Mouse (Mus musculus): ENCODE measurements around the gene Ptprd.

- TF ChIP-seq GATA1 (IDR thresholded peaks at IDR 0.05; ENCODE audit: borderline replicate concordance, low read length): no peak
- TF ChIP-seq CTCF (IDR thresholded peaks at IDR 0.05; ENCODE audit: low read depth, low read length): no peak
- TF ChIP-seq POLR2AphosphoS5 (IDR thresholded peaks at IDR 0.05; ENCODE audit: insufficient replicate concordance, low read depth, low read length): no peak
Observed at GRCm38 (mm10) chr4:77961711-77962110, 250.1 kb downstream of the Ptprd start.

Measured in G1E (cell line).